Mouse (Mus musculus) bone marrow, adult 2 months (tissue): ENCODE measurements around the gene C130026I21Rik.
"Not testable (repeated sequence)": the region's sequence is repeated elsewhere in the genome, so short reads cannot be mapped to it uniquely, and the experiment has no call there.

Experiments used
- CTCF ChIP-seq: fragments of 200-500 bp; IDR thresholded peaks from 2 replicates; pipeline ENCODE4 v1.5.1; 2011; ENCODE audit warnings: low read length, control low read depth; ENCODE audit not compliant: control insufficient read depth, insufficient read depth
- POLR2A ChIP-seq: fragments of 200-500 bp; IDR thresholded peaks from 2 replicates; pipeline ENCODE4 v1.6.1; 2011; ENCODE audit warnings: low read depth, mild to moderate bottlenecking, control low read depth, low read length, borderline replicate concordance; ENCODE audit not compliant: control insufficient read depth

DNA sequence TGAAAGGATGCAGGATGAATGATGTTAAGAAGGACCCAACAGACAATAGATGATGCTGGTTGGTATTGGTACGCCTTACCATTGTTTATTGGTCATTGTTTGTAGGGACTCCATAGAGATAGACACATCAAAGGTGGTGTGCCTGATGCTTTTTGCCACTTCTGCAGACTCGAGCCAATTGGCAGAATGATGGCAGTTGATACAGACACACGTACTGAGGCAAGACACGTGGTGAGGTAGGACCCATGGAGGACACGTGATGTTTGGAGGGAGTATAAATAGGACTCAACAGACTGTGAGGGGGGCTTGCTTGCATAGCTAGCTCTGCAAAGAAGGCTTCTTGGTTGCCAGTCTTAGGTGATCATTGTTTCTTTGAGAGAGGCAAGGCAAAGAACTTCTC, 115.2 kb downstream of the C130026I21Rik start:
- not testable (repeated sequence) for TF ChIP-seq CTCF, POLR2A
